Mouse (Mus musculus): ENCODE measurements around the gene Cdk20. TPM values are rescaled to one million over a fixed set of nuclear protein-coding genes. Genes with fewer than 3 reads are reported as not detected.

Gene Cdk20
- 6.0 and 6.1 TPM in 2 replicates for total RNA-seq (2012; rRNA removed)

- in situ Hi-C loops (cut with MboI; ENCODE audit: low sequenced_read_pairs in 2 of 2, unreplicated experiment in 2 of 2) = no loop called here
- DNase-seq (ENCODE audit: low read depth, low spot score) = peak; percentile 94
- TF ChIP-seq MAFK (IDR thresholded peaks at IDR 0.05; ENCODE audit: insufficient read depth, low read depth, low read length) (no peak), HCFC1 (IDR thresholded peaks at IDR 0.05; ENCODE audit: borderline replicate concordance, insufficient read depth, low read length) (peak; percentile 60; the same call in 1 of the 2 replicates), ZC3H11A (IDR thresholded peaks at IDR 0.05; ENCODE audit: borderline replicate concordance, low read depth, low read length) (no peak)
Observed at GRCm38 (mm10) chr13:64432017-64432995, at the start of gene Cdk20. TSS of gene Cdk20 (plus strand) at chr13:64432314.

GRCm38 (mm10) chr13:64384937-64385336 lies 47.2 kb upstream of the Cdk20 start:
- H3K27ac ChIP-seq (ENCODE audit: insufficient read depth, low read depth, low read length, poor library complexity, severe bottlenecking) = no peak overlapping the region
- H3K9me3 ChIP-seq (ENCODE audit: control insufficient read depth, insufficient read depth, low read depth, low read length) = no peaks in the 10 kb centered on the region
- in situ Hi-C loops (cut with MboI; ENCODE audit: low sequenced_read_pairs in 2 of 2, unreplicated experiment in 2 of 2) = no loop called here

More at GRCm38 (mm10) chr13:64432017-64432995, at the start of gene Cdk20:
- Histone ChIP-seq H3K4me1 (ENCODE audit: control insufficient read depth in 2 of 2, insufficient read depth in 2 of 2, low read length in 2 of 2, poor library complexity in 1 of 2) (no peaks in the 10 kb centered on the region), H3K36me3 (ENCODE audit: control insufficient read depth, insufficient read depth, low read length, poor library complexity, severe bottlenecking) (no peaks in the 10 kb centered on the region), H3K27ac (ENCODE audit: insufficient read depth, low read depth, low read length, poor library complexity, severe bottlenecking) (no peak within 1 kb of the TSS), H3K9me3 (ENCODE audit: control insufficient read depth, insufficient read depth, low read depth, low read length) (no peaks in the 10 kb centered on the region), H3K9ac (ENCODE audit: insufficient read depth, low read depth, low read length, poor library complexity, severe bottlenecking) (peak within 1 kb of the TSS; percentile 79), H3K4me3 (ENCODE audit: insufficient read depth in 1 of 2, low read depth in 1 of 2, low read length in 2 of 2, poor library complexity in 1 of 2, severe bottlenecking in 1 of 2) (peak within 1 kb of the TSS; percentile 86 to 88)

GRCm38 (mm10) chr13:64386048-64386447 lies 46.1 kb upstream of the Cdk20 start:
- Histone ChIP-seq H3K4me1 (ENCODE audit: control insufficient read depth in 2 of 2, insufficient read depth in 2 of 2, low read length in 2 of 2, poor library complexity in 1 of 2) (no peaks in the 10 kb centered on the region), H3K9me3 (ENCODE audit: control insufficient read depth, insufficient read depth, low read depth, low read length) (no peaks in the 10 kb centered on the region), H3K36me3 (ENCODE audit: control insufficient read depth, insufficient read depth, low read length, poor library complexity, severe bottlenecking) (no peaks in the 10 kb centered on the region), H3K4me3 (ENCODE audit: insufficient read depth in 1 of 2, low read depth in 1 of 2, low read length in 2 of 2, poor library complexity in 1 of 2, severe bottlenecking in 1 of 2) (no peak overlapping the region), H3K27ac (ENCODE audit: insufficient read depth, low read depth, low read length, poor library complexity, severe bottlenecking) (no peak overlapping the region), H3K9ac (ENCODE audit: insufficient read depth, low read depth, low read length, poor library complexity, severe bottlenecking) (no peak overlapping the region)
- no peak for DNase-seq (ENCODE audit: low read depth, low spot score)
- in situ Hi-C loops (cut with MboI; ENCODE audit: low sequenced_read_pairs in 2 of 2, unreplicated experiment in 2 of 2) = no loop called here
- TF ChIP-seq ZC3H11A (IDR thresholded peaks at IDR 0.05; ENCODE audit: borderline replicate concordance, low read depth, low read length) (no peak), MAFK (IDR thresholded peaks at IDR 0.05; ENCODE audit: insufficient read depth, low read depth, low read length) (no peak), CHD2 (IDR thresholded peaks at IDR 0.05; ENCODE audit: low read depth, low read length) (no peak), ZNF384 (IDR thresholded peaks at IDR 0.05; ENCODE audit: low read depth, low read length) (no peak), HCFC1 (IDR thresholded peaks at IDR 0.05; ENCODE audit: borderline replicate concordance, insufficient read depth, low read length) (no peak)

More at GRCm38 (mm10) chr13:64384937-64385336, 47.2 kb upstream of the Cdk20 start:
- Histone ChIP-seq H3K9ac (ENCODE audit: insufficient read depth, low read depth, low read length, poor library complexity, severe bottlenecking) (no peak overlapping the region), H3K4me1 (ENCODE audit: control insufficient read depth in 2 of 2, insufficient read depth in 2 of 2, low read length in 2 of 2, poor library complexity in 1 of 2) (no peaks in the 10 kb centered on the region), H3K36me3 (ENCODE audit: control insufficient read depth, insufficient read depth, low read length, poor library complexity, severe bottlenecking) (no peaks in the 10 kb centered on the region), H3K4me3 (ENCODE audit: insufficient read depth in 1 of 2, low read depth in 1 of 2, low read length in 2 of 2, poor library complexity in 1 of 2, severe bottlenecking in 1 of 2) (no peak overlapping the region)
- no peak for DNase-seq (ENCODE audit: low read depth, low spot score)
- no peak for TF ChIP-seq ZNF384 (IDR thresholded peaks at IDR 0.05; ENCODE audit: low read depth, low read length)
- no peak for TF ChIP-seq MAFK (IDR thresholded peaks at IDR 0.05; ENCODE audit: insufficient read depth, low read depth, low read length)
- no peak for TF ChIP-seq HCFC1 (IDR thresholded peaks at IDR 0.05; ENCODE audit: borderline replicate concordance, insufficient read depth, low read length)
- TF ChIP-seq ZC3H11A (IDR thresholded peaks at IDR 0.05; ENCODE audit: borderline replicate concordance, low read depth, low read length) = no peak
- no peak for TF ChIP-seq CHD2 (IDR thresholded peaks at IDR 0.05; ENCODE audit: low read depth, low read length)

- Histone ChIP-seq H3K4me3 (ENCODE audit: insufficient read depth in 1 of 2, low read depth in 1 of 2, low read length in 2 of 2, poor library complexity in 1 of 2, severe bottlenecking in 1 of 2) (no peak overlapping the region), H3K9me3 (ENCODE audit: control insufficient read depth, insufficient read depth, low read depth, low read length) (no peaks in the 10 kb centered on the region), H3K27ac (ENCODE audit: insufficient read depth, low read depth, low read length, poor library complexity, severe bottlenecking) (no peak overlapping the region), H3K36me3 (ENCODE audit: control insufficient read depth, insufficient read depth, low read length, poor library complexity, severe bottlenecking) (no peaks in the 10 kb centered on the region), H3K9ac (ENCODE audit: insufficient read depth, low read depth, low read length, poor library complexity, severe bottlenecking) (no peak overlapping the region), H3K4me1 (ENCODE audit: control insufficient read depth in 2 of 2, insufficient read depth in 2 of 2, low read length in 2 of 2, poor library complexity in 1 of 2) (no peaks in the 10 kb centered on the region)
- no peak for TF ChIP-seq ZC3H11A (IDR thresholded peaks at IDR 0.05; ENCODE audit: borderline replicate concordance, low read depth, low read length)
- no peak for TF ChIP-seq CHD2 (IDR thresholded peaks at IDR 0.05; ENCODE audit: low read depth, low read length)
- TF ChIP-seq HCFC1 (IDR thresholded peaks at IDR 0.05; ENCODE audit: borderline replicate concordance, insufficient read depth, low read length) = no peak
- no peak for TF ChIP-seq MAFK (IDR thresholded peaks at IDR 0.05; ENCODE audit: insufficient read depth, low read depth, low read length)
- no peak for TF ChIP-seq ZNF384 (IDR thresholded peaks at IDR 0.05; ENCODE audit: low read depth, low read length)
- in situ Hi-C loops (cut with MboI; ENCODE audit: low sequenced_read_pairs in 2 of 2, unreplicated experiment in 2 of 2) = no loop called here
- DNase-seq (ENCODE audit: low read depth, low spot score) = no peak
Observed at GRCm38 (mm10) chr13:64388415-64388814, 43.7 kb upstream of the Cdk20 start.

All from ES-E14 (cell line).